Mouse (Mus musculus) spleen, embryonic (tissue): ENCODE measurements around the gene Cox4i1.

Experiments used
- CTCF ChIA-PET: fragments of 350-600 bp; sonication (Branson Sonifier 250); formaldehyde crosslinking; loops from one replicate; lab custom pipeline; 2022; lab: Charles Lee

Gene Cox4i1

DNA sequence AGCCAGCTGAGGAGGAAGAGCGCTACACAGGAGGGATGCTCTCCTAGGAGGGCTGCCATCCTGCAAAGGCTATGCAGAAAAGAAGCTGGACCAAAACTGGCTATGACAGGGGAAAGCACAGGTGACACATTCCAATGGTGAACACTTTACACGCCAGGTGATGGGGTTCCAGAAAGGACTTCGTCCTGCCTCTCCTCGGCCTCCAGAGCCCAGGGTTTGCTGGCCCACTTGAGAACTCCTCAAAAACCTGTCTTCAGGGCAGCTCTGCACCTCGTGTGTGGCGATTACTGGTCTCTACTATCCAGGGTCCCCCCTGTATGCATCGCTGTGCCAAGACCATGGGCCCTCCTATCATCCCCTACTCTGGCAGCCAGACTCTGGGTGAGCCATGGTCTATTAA lies 20.5 kb downstream of the Cox4i1 start:
- CTCF ChIA-PET: interaction anchor here (1.1 kb wide), 1 partner anchor 131 kb away, joined by 3 read pairs; no protein-coding TSS in a partner anchor

DNA sequence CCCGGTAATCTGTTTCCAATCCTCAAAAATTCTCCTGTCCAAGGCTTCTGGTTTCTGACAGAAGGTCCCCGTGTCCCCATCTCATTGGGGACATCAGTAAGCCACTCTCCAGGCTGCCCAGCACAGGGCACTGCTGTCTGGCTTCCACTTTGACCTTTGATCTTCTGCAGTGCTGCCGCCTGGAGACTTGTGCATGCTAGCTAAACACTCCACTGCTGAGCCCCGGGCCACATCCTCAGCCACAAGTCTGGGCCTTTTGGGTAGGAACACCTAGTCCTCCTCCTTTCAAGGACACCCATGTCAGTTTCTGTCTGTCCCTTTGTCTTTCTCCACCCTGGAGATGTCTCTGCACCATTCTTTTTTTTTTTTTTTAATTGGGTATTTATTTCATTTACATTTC lies 24.9 kb downstream of the Cox4i1 start:
- CTCF ChIA-PET: interaction anchor here (0.7 kb wide), 1 partner anchor 9 kb away, joined by 3 read pairs; no protein-coding TSS in a partner anchor

DNA sequence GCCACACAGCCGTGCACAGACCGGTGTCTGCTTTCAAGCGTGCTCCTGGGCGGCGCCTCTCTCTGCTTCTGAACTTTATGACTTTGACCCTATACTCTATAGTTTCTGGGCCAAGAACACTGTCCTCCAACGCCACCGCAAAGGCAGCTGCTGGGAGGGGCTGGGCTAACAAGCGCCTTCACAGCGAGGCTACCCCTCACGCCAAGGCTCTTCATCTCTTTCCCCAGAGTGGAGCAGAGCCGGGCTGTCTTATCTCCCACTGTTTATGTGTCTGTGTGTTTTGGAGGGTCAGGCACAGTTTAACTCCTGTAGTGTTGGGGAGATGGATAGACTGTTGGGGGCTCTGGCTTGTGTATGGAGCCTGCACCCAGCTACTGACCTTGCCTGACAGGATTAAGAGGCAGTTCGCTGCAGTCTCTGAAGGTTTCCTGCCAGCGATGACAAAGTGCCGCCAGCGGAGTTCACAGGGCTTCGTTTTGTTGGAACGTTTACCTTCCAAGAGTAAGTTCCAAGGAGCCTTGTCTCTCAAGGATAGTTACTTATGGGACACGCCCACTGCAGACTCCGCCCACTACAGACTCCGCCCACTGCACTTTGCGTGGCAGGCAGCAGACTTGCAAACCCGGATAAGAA lies 26.0 kb downstream of the Cox4i1 start:
- CTCF ChIA-PET: interaction anchor here (0.6 kb wide), 1 partner anchor 352 kb away, joined by 5 read pairs; no protein-coding TSS in a partner anchor

DNA sequence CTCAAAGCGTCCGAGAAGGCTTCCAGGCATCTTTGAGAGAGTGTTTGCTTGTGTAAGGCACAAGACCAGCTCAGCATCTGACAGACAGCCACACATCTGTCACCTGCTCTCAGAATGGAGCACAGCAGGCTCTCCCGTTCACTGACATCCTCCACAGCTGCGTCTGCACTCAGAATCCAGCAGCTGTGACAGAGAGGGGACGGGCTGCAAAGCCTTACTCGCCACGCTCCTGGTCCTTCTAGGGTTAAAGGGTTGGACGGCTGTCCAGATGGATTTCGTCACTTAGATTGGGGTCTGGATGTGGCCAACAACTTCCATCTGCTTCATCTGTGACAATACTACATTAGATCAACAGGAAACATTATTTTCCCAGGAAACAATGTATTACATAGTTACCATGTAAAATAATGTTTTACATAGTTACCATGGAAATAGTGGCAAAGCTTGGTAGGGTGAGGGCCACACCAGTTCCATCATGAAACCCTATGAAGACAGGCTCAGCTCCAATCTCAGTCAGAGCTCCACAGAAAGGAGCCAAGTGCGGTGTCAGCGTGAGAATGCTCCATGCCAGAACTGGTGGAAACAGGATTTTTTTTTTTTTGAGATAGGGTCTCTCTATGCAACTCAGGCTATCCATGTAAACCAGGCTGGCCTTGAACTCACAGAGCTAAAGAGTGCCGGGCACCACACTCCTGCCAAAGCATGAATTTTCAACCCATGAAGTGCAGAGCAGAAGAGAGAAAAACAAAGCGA lies 28.6 kb downstream of the Cox4i1 start:
- CTCF ChIA-PET: interaction anchor here (0.9 to 1.6 kb wide), 4 partner anchors 12 to 99 kb away, joined by 3 to 7 read pairs (median 4); no protein-coding TSS in a partner anchor

- CTCF ChIA-PET: interaction anchor here (0.6 to 1.6 kb wide), 10 partner anchors 11 to 370 kb away, joined by 3 to 7 read pairs (median 4); no protein-coding TSS in a partner anchor
These were observed 29.3 kb downstream of the Cox4i1 start for GRCm38 (mm10) chr8:120697154-120697978.

GRCm38 (mm10) chr8:120697979-120698272 lies 29.9 kb downstream of the Cox4i1 start:
- CTCF ChIA-PET: interaction anchor here (0.6 to 1.6 kb wide), 11 partner anchors 10 to 370 kb away, joined by 3 to 7 read pairs (median 4); no protein-coding TSS in a partner anchor

DNA sequence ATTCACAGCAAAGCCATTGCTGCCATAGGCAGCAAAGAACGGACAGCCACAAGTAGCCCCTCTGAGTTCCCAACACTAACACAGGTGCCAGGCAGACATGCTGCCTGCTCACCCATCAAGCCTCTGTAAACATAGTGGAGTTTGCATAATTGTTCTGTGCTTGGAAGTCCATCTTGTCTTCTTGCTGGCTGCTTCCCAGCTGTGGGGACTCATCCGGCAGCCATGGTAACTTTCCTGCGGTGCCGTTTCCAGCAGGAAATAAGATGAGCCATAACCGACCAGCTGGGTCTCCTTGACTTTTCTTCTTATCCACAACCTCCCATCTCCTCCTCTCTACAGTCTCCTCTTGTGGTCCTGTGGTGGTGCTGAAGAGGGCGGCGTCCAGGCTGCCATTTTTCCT lies 30.4 kb downstream of the Cox4i1 start:
- CTCF ChIA-PET: interaction anchor here (0.5 to 1.1 kb wide), 3 partner anchors 12 to 36 kb away, joined by 3 read pairs; no protein-coding TSS in a partner anchor

DNA sequence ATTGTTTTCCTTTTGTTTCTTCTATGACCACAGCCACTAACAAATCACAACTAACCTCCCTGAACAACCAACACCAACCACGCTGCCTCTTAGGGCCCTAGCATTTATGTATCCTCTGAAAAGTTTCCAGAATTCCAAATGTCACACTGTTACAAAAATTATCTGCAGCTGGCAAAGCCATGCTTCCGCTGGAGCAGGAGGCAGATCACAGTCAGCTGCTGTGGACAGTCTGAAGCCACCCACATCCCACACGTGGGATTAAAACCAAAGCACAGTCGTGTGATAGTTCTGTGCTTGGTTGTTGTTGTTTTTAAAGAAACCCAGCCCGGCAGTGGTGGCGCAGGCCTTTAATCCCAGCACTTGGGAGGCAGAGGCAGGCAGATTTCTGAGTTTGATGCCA lies 31.1 kb downstream of the Cox4i1 start:
- CTCF ChIA-PET: interaction anchor here (0.8 to 1.2 kb wide), 3 partner anchors 13 to 45 kb away, joined by 3 to 7 read pairs (median 3); no protein-coding TSS in a partner anchor

DNA sequence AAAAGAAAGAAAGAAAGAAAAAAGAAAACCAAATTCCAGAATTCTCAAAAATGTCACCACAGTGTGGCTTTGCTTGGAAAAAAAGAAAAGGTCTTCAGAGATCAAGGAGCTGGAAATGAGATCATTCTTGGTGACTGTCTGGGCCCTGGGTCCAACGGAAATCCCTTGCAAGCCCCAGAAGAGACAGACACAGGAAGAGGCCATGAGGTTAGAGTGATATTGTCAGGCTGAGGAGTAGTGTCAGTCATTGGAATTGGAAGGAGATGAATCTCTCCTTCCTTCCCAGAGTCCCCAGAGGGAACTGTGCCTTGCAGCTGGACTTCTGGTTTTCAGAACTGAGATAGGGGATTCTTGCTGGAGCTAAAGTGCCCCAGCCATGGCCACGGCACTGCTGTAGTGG lies 31.5 kb downstream of the Cox4i1 start:
- CTCF ChIA-PET: interaction anchor here (0.8 to 1.2 kb wide), 2 partner anchors 13 to 44 kb away, joined by 3 to 7 read pairs; no protein-coding TSS in a partner anchor

- CTCF ChIA-PET: interaction anchor here (0.8 to 1.2 kb wide), 2 partner anchors 14 to 44 kb away, joined by 3 to 7 read pairs; no protein-coding TSS in a partner anchor
These were observed 32.0 kb downstream of the Cox4i1 start for GRCm38 (mm10) chr8:120700053-120700452.

DNA sequence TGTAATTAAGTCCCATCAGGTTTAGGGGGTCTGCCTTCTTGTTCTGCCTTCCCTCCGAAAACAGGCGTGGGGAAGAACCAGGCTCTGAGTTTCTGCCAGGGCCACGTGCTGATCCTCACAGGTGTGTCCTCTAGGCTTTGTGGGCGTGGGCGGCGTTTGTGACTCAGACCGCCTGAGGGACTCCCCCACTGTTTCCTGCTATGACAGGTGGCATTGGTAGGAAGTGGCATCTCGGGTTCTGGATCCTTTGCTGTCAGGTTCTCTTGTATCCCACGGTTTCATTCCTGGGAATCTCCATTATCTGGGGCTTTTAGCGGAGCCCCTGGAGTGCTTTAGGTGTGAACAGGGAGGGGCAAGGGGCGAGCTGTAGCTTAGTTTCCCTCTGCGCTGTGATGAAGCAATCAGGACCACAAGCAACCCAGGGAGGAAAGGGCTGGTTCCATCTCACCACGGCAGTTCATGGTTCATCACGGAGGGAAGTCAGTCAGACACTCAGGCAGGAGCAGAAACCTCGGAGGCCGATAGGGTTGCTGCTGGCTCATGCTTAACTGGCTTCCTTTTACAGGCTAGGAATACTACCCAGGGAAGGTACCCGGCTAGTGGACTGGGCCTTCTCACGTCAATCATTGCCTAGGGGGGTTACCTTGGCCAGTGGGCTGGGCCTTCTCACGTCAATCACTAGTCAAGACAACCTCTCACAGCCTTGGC lies 33.9 kb downstream of the Cox4i1 start:
- CTCF ChIA-PET: interaction anchor here (0.5 to 0.8 kb wide), 3 partner anchors 17 to 95 kb away, joined by 4 to 5 read pairs (median 4); no protein-coding TSS in a partner anchor

GRCm38 (mm10) chr8:120704203-120704602 lies 36.2 kb downstream of the Cox4i1 start:
- CTCF ChIA-PET: no interaction called here

- CTCF ChIA-PET: no interaction called here
These were observed 37.1 kb downstream of the Cox4i1 start for GRCm38 (mm10) chr8:120705163-120705562.

GRCm38 (mm10) chr8:120706193-120706592 lies 38.2 kb downstream of the Cox4i1 start:
- CTCF ChIA-PET: interaction anchor here (0.6 to 0.7 kb wide), 5 partner anchors 29 to 60 kb away, joined by 3 to 7 read pairs (median 3); no protein-coding TSS in a partner anchor

DNA sequence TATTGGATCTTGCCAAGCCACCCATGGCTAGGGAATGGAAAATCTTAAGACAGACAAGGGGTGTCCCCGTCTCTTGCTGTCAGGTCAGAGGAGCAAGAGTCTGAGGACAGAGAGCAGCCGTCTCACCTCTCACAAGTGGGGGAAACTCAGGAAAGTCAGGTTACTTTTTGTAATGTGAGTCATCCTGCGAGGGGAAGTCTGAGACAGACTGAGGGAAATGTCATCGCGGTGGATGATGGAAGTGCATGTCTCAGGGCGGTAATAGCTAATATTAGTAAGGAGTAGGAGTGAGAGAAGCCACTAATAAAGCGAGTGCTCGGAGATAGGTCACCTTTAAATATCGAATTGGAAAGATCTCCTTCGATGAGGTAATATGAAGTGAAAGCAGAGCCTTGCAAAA lies 41.2 kb downstream of the Cox4i1 start:
- CTCF ChIA-PET: no interaction called here

- CTCF ChIA-PET: interaction anchor here (1.1 kb wide), 1 partner anchor 78 kb away, joined by 4 read pairs; no protein-coding TSS in a partner anchor
These were observed 47.2 kb downstream of the Cox4i1 start for GRCm38 (mm10) chr8:120715200-120715599.

DNA sequence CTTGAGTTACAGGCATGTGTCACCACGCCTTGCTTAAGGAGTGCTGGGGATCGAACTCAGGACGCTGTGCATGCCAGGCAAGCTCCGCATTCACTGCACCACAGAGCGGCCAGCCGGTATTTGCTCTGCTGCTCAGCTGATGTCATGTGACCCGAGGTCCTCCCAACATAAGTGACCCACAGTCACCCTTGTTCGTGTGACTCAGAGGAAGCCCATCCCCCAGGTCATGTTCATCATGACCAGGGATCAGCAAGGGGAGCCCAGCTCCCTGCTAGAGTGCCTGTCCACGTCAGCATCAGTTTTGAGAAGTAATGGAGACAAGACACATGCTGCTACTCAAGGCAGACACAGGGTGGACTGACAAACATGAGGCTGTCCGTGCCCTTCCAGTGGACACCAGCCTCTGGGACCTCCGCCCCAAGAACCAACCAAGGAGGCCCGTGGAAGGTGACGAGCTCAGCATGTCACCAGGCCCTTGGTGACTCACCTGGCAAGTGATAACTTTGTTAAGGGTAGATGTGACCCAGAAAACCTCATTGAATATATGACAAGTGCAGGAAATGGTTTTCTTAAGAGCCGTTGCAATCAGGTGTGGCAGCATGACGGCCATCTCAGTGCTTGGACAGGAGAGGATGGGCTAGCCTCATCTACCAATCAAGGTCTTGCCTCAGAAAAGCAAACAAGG lies 48.1 kb downstream of the Cox4i1 start:
- CTCF ChIA-PET: interaction anchor here (1.1 kb wide), 1 partner anchor 77 kb away, joined by 4 read pairs; no protein-coding TSS in a partner anchor

GRCm38 (mm10) chr8:120719586-120720236 lies 51.7 kb downstream of the Cox4i1 start:
- CTCF ChIA-PET: interaction anchor here (0.6 to 1.3 kb wide), 3 partner anchors 9 to 418 kb away, joined by 6 to 8 read pairs (median 7); no protein-coding TSS in a partner anchor

DNA sequence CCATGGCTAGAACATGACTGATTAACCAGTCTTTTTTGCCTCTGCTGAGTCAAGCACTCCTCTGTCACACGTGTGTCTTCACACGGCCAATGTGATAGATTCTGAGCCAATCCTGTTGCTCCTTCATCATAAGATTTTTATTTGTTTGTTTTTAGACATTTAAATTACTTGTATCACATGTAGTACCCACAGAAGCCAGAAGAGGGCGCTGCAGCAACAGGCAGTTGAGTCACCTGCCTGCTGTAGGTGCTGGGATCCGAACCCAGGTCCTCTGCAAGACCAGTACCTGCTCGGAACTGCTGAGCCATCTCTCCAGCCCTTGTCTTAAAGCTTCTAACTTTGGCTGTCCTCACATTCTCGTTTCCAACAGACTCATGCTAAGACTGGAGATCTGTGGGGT lies 55.0 kb downstream of the Cox4i1 start:
- CTCF ChIA-PET: interaction anchor here (0.8 kb wide), 1 partner anchor 45 kb away, joined by 3 read pairs; no protein-coding TSS in a partner anchor
